Mouse (Mus musculus): ENCODE measurements at regions not wholly inside any gene's neighbourhood (a gene's known extent, or its start where the extent isn't known, plus 50 kb on each side); places are given as distances from the start of the nearest gene placed in this dataset.

DNA sequence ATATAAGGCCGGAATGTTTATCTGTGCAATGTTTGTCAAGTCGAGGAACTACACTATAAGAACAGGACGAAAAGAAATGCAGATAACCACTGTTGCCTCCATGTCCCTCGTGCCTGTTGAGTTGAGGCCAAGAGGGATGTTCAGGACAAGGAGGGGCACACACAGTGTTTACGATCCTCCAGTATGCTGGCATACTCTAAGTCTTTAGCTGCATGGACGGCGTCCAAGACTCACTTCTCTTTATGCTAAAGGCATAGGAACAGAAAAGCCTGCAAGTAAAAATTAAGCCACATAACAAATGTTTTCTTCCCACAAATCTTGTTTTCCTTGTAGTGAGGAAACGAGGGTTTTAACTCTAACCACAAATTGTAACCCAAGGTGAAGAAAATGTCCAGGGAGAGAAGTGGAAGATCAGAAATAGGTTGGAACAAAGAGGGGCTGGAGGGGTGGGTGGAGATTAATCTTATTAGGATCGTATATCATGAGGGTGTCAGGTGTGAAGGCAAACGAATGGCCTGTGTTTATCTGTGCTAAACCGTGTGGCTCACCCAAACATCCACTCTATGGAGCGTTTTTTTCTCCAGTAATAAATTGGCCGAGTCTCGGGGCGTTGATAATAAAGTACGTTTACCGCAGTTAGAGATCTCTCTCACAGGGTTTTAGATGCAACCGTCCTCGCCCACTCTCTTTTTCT, 521.8 kb downstream of the Nr2f2 start:
- no peak for DNase-seq (ENCODE audit: low read depth, low spot score)

DNA sequence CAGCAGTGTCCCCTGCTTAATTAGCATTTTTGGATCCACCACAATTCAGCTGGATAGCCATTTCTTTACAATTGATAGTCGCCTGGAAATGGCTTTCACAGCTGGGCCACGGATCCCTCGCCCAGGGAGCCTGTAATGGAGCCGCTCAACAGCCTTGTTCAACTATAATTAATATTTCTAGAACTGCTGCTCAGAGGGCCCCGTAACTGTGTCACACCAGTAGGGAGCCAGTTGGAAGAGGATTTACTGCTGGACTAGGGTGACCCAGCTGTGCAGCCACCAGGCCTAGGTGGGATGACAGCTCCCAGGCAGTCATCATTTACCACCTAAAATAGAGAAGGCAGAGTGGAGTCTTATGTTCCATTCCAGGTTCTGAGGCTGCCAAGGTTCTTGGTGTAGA, 529.2 kb downstream of the Nr2f2 start:
- DNase-seq (ENCODE audit: low read depth, low spot score), result no peak

DNA sequence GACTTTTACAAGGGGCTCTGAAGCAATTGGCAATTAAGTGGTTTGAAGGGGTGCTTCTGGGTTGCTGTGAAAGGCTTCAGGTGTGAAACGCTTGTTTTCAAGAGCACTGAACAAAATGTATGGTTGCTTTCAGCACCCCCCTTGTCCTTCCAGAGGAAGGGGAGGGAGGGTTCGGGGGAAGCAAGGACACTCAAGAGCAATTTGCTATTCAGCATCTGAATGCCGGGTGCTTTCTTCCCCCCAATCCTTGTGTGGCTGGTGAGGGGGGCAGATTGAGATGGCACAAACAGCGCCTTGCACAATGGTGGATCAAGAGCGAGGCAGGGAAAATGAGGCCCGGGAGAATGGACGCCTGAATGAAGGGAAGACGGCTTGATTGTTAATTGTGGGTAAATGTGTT, 539.3 kb downstream of the Nr2f2 start:
- no peak for DNase-seq (ENCODE audit: low read depth, low spot score)

DNA sequence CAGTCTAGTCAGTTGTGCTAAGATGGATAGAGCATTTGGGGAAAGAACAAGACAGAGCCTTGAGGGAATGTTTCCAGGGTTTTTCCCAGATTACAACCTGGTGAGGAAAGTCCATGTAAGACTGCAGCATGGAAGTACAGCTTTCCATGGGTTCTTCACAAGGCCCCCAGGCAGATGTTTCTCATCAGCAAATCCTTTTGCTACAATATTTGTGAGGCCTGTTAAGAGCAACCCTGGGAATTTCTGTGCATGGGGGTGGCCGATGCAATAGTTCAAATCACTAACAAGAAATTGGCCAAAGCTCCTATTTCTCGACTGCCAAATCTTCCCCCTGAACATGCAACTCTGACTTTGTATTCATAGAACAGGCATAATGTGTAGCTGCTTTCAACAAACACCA, 546.0 kb downstream of the Nr2f2 start:
- no peak for DNase-seq (ENCODE audit: low read depth, low spot score)

DNA sequence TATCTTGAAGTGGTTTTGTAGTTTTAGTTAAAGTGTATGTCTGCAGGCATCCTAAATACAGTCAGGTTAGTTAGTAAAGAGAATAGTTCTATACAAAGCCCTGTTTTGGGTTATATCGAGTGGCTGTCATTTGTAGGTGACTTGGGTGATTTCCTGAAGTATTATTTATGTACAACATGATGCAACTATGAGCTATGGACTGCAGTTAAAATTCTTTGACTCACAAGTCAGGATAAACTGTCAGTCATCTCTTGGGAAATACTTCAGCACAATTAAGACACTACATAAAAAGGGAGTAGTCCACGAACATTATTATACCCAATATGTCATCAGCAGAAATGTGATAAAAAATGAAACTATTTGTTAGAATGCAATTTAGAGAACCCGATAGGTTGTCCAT, 554.2 kb downstream of the Nr2f2 start:
- no peak for DNase-seq (ENCODE audit: low read depth, low spot score)

DNA sequence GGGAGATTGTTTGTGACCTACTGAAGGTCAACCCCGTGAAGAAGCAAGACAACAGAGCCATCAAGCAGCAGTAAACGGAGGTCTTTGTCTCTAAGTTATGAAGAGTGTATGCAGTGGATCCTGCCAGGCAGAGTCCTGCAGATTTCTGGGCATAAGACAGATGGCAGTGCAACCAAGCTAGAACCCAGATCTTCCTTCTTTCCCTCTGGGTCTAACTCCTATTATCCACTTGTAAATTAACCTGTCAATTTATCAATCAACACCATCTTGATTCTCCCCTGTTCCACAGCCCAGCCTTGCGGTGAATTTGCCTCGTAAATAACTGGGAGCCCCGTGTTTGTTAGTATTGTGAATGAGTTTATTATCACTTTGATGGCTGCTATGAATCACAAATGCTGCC, 555.7 kb downstream of the Nr2f2 start:
- no peak for DNase-seq (ENCODE audit: low read depth, low spot score)

DNA sequence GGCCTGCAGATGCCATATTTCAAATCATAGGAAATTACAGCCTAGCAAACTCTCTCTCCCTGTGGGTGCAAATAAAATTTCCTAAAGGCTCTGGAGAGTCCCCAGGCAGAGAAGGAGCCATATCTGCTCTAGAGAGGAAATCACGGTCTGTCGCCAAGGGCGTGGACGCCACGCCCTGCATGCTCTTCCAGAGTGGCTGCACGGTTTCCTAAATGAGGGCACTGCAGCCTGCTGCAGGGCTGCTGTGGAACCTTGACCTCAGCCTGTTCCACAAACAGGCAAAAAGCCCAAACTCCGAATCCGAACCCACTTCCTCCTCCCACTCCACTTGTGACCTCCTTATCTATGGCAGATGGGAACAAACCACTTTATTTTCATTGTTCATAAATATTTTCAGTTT, 559.3 kb downstream of the Nr2f2 start:
- DNase-seq (ENCODE audit: low read depth, low spot score), result no peak

DNA sequence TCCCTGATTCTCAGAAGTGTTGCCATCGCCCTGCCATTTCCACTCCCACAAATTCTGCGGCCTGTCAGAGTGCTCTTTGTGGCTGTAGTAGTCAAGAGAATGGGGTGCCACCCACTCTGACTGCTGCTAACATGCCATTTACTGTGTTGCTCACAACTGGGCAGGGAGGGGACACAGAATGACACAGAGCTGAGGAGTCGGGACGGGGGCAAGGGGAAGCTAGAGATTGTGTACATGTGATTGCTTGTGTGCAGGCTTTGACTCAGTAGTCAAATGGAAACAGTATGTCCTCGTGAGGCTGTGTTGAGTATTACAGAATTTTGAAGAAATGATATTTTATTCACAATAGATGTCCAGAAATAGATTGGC, 595.6 kb downstream of the Nr2f2 start:
- no peak for DNase-seq (ENCODE audit: low read depth, low spot score)

DNA sequence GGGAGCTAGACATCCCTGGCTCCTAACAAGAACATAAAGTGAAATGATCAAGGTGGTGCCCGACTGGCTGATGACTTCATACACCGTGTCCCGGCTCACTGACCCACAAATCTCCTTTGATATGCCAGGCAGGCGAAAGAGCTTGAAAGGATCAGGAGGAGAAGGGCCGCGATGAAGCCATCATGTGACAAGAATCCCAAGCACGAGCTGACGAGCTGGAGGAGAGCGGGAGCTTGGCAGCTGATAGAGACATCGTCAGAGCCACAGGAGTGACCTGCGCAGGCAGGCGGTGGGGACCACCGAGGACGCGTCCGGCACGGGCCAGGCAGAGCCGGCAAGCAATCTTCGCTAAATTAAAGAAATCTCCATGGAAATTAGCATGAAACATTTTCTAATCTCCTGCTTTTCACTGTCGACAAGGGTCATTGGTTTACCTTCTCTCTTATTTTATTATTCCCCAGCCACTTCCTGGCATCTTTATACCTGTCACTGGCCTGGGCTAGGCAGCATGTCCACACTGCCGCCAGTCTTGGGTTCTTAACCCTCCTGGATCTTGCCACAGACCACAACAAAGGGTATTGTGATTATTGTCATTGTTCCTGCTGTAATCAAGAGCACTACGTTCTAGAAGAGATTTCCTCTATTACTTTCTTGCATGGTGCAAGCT, 596.1 kb downstream of the Nr2f2 start:
- DNase-seq (ENCODE audit: low read depth, low spot score), result no peak

DNA sequence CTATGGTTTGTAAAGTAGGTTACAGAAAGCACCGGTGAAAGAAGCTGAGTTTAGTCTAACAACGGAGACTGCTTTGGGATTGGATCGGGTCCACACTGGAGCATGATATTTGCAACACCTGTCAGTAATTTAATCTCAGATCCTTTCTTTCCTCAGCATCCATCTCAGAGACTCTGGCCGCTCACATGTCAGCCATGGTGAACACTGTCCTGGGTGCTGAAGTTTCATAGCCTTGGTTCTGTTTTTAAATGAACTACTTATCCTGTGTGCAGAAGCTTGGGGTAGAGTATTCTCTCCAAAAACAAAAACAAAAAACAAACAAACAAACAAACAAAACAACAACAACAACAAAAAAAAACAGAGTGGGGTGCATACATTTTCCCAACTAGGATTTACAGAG, 600.1 kb downstream of the Nr2f2 start:
- no peak for DNase-seq (ENCODE audit: low read depth, low spot score)

DNA sequence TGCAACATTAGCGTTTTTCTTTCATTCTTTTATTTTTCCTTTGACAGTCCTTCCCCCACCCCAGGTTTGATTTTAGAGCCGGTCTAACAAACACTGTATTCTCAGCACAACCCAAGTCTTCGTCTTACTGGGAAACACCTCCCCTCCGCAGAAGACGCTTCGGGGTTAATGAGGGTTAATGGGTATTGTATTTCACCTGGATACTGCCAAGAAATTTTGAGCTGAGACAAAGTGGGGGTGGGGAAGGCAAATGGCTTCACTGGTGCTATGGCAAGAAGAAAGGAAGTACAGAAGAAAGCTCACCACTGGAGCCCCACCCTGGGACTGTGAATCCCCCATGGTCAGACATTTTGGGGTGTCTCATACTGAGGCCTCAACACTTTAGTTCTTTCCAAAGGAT, 626.0 kb downstream of the Nr2f2 start:
- DNase-seq (ENCODE audit: low read depth, low spot score), result no peak

DNA sequence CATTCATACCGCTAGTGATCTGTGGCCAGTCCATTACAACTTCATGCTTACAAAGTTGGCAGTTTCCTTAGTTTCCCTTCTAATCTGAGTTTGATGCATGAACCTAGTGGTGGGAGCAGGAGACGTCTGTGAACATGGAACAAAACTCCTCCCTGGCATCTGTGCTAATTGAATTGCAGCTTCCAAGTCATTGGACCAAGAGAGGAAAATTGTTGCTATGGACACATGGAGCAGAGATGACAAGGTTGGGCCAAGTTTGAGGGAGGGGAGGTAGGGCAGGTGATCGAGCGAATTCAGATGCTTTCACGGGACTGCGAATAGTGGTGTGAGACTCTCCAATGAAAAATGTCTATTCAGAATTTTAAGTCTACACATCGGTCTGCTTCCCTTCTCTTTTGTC, 627.5 kb downstream of the Nr2f2 start:
- no peak for DNase-seq (ENCODE audit: low read depth, low spot score)

DNA sequence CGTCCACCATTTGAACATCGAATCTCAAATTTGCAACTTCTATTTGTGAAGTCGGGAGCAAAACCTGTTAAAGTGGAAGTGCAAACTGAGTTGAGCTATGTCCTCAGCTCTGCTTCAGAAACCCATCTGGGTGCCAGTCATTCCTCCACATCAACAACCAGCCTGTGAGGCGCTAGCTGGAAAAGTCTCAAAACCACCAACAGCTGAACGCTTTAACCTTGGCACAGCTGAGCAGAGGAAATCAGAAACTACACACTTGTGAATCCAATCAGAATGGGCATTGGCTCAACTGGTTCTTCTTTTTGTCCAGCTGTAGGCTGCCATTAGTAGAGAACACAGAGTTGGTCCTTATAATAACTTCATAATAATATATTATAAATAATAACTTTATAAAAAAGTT, 651.5 kb downstream of the Nr2f2 start:
- no peak for DNase-seq (ENCODE audit: low read depth, low spot score)

DNA sequence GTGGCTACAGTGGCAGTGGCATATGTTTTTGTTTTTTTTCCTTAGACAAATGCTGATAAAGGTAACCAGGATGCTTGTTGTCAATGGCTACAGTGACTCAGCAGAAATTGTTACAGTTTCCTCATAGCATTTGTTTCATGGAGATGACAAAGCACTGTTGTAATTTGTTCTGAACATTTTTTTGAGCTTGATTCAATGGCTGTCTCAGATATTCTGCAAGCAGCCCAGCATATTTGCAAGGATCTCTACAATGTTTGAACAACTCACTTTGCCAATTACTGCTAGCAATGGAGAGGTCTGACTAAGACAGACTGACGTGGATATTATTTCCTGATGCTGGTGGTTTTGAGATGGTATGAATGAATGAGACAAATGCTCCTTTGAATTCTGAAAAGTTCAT, 696.3 kb downstream of the Nr2f2 start:
- DNase-seq (ENCODE audit: low read depth, low spot score), result no peak

DNA sequence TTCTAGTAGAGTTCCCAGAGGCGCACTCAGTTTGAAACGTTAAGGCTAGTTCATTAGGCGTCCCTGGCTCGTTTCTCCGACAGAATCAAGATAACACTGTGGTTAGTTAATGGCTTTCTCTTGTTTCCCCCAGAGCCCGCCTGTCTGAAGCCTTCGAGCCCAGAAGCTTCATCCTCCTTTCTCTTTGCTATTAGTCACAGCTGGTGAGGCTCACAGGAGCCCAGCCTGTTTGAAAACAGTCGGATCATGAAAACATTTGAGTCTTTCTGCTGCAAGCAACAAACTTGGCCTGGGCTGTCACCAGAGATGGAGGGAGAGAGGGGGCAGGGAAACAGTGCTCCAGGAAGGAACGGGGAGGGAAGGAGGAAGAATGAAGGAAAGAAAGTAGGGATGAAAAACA, 711.0 kb downstream of the Nr2f2 start:
- no peak for DNase-seq (ENCODE audit: low read depth, low spot score)

DNA sequence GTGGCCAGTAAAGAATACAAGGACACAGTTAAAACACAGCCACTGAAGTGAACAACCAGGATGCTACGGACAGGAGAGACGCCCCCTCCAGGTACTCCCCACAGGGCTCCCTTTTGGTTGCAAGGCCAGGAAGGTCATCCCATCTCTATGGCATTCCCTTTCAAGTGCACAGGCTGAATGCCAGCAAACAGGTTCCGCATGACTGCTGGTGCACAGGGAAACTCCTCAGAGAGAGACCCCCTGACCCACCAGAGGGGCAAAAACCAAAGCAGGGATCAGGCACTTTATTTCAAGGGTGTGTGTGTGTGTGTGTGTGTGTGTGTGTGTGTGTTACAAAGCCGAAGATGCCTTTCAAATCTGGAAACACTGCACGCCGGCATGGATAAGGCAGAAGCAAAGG, 721.1 kb downstream of the Nr2f2 start:
- DNase-seq (ENCODE audit: low read depth, low spot score), result no peak

DNA sequence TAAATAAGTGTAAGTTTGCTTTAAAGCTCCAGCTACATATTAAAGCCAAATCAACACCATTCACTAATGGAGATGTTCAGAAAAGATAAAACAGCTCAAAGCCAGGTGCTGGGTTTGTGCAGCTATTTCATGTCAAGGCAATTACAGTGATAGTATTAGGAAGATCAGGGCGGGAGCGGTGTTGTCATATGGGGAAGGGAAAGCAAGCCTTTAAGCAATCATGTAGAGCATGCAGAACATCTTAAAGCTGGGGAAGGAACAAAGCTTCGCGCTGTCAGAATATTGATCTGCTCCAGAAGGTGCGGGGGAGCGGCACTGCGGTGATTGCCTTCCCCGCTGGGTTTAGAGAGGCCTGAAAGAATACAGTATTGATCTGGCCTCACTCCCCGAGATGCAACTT, 724.9 kb downstream of the Nr2f2 start:
- no peak for DNase-seq (ENCODE audit: low read depth, low spot score)

DNA sequence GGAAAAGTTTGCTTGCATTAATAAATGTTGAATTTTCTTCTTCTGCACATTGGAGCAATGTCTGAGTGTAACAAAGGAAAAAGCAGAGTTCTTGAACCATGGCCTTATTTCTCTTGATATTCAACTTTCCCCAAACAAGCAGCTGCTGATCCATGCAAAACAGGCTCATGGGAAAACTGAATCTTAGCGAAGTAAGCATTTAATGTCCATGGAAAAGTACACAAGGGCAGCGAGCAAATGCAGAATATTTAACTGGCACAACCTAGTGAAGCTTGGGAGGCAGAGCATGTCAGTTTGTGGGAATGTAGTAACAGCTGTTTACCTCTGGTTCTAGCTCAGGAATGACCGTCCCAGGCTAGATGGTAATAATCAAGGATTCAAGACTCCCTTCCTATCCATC, 766.7 kb downstream of the Nr2f2 start:
- no peak for DNase-seq (ENCODE audit: low read depth, low spot score)

DNA sequence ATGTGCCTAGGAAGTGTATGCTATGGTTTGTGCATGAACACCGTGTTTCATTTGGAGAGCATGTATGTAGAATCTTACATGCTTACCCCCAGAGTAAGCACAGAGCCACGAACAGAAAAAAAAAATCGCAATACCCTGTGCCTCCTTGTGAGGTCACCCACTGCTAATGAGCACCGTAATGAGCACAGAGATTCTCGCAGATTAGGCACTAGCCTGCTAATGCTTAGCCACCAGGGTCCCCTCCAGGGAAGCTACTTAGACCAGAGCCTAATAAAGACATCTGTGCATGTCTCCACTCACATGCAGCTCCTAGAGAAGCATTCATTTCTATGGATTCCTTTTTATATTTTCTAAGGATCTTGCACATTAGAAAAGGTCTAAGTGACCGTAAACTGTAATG, 780.8 kb downstream of the Nr2f2 start:
- DNase-seq (ENCODE audit: low read depth, low spot score), result no peak

DNA sequence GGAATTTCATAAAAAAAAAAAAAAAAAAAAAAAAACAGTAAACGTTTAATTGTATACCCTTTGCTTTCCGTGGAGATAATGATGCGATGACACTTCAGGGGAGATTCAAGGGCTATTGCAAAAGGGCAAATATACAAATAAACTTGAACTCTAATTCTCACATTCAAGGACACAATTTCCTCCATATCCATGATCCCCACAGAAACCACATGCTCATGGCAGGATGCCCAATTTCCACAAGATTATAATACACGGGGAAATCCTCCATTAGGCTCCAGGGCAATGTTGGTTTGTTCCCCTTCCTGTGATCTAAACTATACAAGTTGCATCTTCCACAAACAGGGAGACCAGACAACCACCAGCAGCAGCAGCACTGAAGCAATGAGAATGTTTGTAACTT, 781.4 kb downstream of the Nr2f2 start:
- DNase-seq (ENCODE audit: low read depth, low spot score), result no peak

DNA sequence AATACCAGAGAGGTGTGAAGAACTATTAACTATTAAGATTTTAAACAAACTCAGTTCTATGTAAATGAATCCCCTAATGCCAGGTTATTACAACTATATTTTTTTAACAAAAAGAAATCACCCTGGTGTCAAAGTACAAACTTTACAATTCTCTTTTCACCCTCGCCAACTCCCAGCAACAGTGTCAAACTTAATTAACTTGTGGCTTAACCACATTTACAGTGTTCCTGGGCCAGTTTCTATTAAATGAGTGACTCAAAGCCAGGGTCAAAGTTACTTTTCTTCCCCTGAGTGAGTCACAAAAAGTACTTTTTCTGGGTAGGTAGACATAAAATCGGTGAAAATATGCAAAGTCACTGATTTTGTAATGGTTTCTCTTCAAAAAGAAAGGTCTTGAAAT, 782.0 kb downstream of the Nr2f2 start:
- DNase-seq (ENCODE audit: low read depth, low spot score), result no peak

DNA sequence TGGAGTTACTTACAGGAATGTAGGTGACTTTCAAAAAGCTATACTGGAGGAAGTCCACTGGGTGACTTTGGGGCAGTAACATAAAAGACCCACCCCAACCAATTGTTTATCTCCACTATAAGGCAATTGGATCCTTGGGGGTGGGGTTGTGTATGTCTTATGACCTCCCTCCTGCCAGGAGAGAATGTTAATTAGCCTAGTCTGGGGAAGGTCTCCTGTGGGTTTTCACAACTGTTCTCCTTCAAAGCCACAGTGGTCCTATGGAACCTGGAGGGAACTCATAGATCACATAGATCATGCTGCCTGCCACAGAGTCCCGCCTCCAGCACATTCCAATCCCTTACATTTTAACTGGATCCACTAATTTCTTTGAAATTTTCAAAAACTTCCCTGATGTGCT, 782.6 kb downstream of the Nr2f2 start:
- no peak for DNase-seq (ENCODE audit: low read depth, low spot score)

DNA sequence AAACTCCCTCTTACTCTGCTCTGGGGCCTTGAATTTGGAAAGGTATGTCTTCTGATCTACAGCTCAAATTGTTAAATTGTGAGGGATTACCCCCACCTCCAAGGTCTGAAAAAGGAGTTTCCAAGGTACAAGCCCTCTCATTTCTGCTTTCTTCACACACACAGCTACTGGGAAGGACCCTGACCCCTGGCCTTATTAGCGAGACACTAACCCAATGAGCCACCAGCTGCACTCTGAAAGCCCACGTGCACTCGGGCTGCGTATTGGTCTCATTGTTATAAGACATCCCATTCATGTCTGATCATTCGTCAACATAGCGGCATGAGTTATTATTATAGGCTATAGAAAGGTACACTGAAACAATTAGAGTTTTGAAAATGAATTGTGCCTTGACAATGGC, 784.9 kb downstream of the Nr2f2 start:
- no peak for DNase-seq (ENCODE audit: low read depth, low spot score)

Measured in WW6 (cell line).